Mouse (Mus musculus): ENCODE data around the gene Gm10521.

DNA sequence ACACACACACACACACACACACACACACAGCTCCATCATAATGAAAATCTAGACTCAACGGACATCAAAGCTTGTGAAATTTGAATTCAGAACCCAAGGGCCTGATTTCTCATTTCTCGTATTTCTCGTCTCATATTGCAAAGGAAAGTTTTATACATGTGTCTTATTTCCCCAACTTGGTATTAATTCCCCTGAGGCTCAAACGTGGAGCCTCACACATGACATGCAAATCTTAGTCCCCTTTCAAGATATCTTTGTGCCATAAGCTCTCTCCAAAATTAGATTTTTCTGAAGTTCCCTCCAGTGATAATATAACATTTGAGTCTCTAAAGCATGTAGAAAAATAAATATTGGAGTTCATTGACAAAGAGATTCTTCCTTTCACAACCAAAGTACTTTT lies 46.7 kb upstream of the Gm10521 start:
- no peak for TF ChIP-seq CTCF (IDR thresholded peaks at IDR 0.05)
- no peak for TF ChIP-seq POLR2A (IDR thresholded peaks at IDR 0.05; ENCODE audit: insufficient read depth, low read depth, low read length)
- TF ChIP-seq EP300 (IDR thresholded peaks at IDR 0.05; ENCODE audit: insufficient read depth, low read depth, low read length) = no peak
